Mouse (Mus musculus): ENCODE results near the gene 1700001C19Rik.

DNA sequence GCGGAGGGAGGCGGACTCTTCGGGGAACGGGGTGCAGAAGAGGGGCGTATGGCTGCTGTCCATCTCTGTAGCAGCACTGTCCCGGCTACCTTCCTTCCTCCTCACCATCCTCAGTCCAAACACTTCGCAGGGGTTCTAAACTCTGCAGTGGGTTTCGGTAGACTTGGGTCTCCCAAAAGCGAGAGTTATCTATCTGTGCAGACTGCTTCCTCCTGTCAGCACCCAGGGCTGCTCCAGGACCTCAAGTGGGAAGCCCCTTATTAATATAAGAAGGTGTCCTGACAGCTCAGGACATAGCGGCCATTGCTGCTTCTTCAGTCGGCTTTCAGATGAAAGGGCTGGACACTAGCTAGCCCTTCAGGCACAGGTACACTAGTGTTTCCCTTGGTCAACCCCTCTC is 27.8 kb upstream of the 1700001C19Rik start:
- TF ChIP-seq EP300 (IDR thresholded peaks at IDR 0.05; ENCODE audit: low read depth), result no peak
- no peak for TF ChIP-seq CTCF (IDR thresholded peaks at IDR 0.05; ENCODE audit: low read depth)

All from liver, postnatal 0 days (tissue).